Mouse (Mus musculus) effector memory CD4-positive, alpha-beta T cell, adult 7 months (primary cell): ENCODE measurements around the gene Olfr1419. TPM values are rescaled to one million over a fixed set of nuclear protein-coding genes. Genes with fewer than 3 reads are reported as not detected.

ENCODE experiments used
- polyA plus RNA-seq: library from polyadenylated mRNA; unstranded; fragments of 100-300 nt; shearing (Covaris generic); gene quantifications from one replicate; pipeline ENCODE4 v1.2.1, GENCODE M21; 2017

Olfr1419 gene
- polyA plus RNA-seq: not detected

GRCm38 (mm10) chr19:11875006-11875405 is at the start of gene Olfr1419:
TSS of gene Olfr1419 (minus strand) at chr19:11875106.

GRCm38 (mm10) chr19:11912037-11912532 is 37.2 kb upstream of the Olfr1419 start, which contains the start of gene Patl1:
TSS of gene Patl1 (plus strand) at chr19:11912399.

GRCm38 (mm10) chr19:11886265-11886664 is 11.4 kb upstream of the Olfr1419 start, which contains the start of gene Olfr1420:
TSS of gene Olfr1420 (plus strand) at chr19:11886565.

GRCm38 (mm10) chr19:11860966-11861365 is 13.9 kb downstream of the Olfr1419 start, which contains the start of gene Olfr1418:
TSS of gene Olfr1418 (minus strand) at chr19:11861066.

GRCm38 (mm10) chr19:11839119-11839518 is 35.8 kb downstream of the Olfr1419 start, which contains the start of gene Olfr1417:
TSS of gene Olfr1417 (minus strand) at chr19:11839219.

GRCm38 (mm10) chr19:11819143-11819700 is 55.7 kb downstream of the Olfr1419 start, which contains the start of gene Stx3:
TSS of gene Stx3 (minus strand) at chr19:11819403.

Other genes starting within 250 kb of the Olfr1419 start
- not detected for gene Ms4a3, start 234.3 kb downstream of the Olfr1419 start, polyA plus RNA-seq
- gene Oosp2, start 214.5 kb downstream of the Olfr1419 start, polyA plus RNA-seq: not detected
- gene Oosp1, start 184.0 kb downstream of the Olfr1419 start, polyA plus RNA-seq: not detected
- 0.66 TPM for gene Oosp3, start 178.1 kb downstream of the Olfr1419 start, polyA plus RNA-seq
- not detected for gene Gif, start 127.6 kb downstream of the Olfr1419 start, polyA plus RNA-seq
- gene Mrpl16, start 104.7 kb downstream of the Olfr1419 start, polyA plus RNA-seq: 41.6 TPM
- 2.2 TPM for gene Stx3, start 55.7 kb downstream of the Olfr1419 start, polyA plus RNA-seq
- gene Olfr1417, start 35.9 kb downstream of the Olfr1419 start, polyA plus RNA-seq: not detected
- gene Olfr1418, start 14.0 kb downstream of the Olfr1419 start, polyA plus RNA-seq: not detected
- gene Olfr1420, start 11.5 kb upstream of the Olfr1419 start, polyA plus RNA-seq: not detected
- gene Patl1, start 37.3 kb upstream of the Olfr1419 start, polyA plus RNA-seq: 26.8 TPM
- 50.4 TPM for gene Osbp, start 90.8 kb upstream of the Olfr1419 start, polyA plus RNA-seq
- not detected for gene Olfr1423, start 166.2 kb upstream of the Olfr1419 start, polyA plus RNA-seq
- gene Olfr1424, start 187.6 kb upstream of the Olfr1419 start, polyA plus RNA-seq: 0.29 TPM
- not detected for gene Olfr1425, start 202.6 kb upstream of the Olfr1419 start, polyA plus RNA-seq
- not detected for gene Olfr1426, start 216.9 kb upstream of the Olfr1419 start, polyA plus RNA-seq
- not detected for gene Olfr1427, start 228.2 kb upstream of the Olfr1419 start, polyA plus RNA-seq
- gene Olfr1428, start 240.8 kb upstream of the Olfr1419 start, polyA plus RNA-seq: not detected
- not detected for gene Olfr76, start 248.1 kb upstream of the Olfr1419 start, polyA plus RNA-seq